Comparison of ENCODE assay signal across 9 mouse cellular contexts in genomic region chr16:93607669-93608101, GRCm38 (mm10). TPM values are rescaled to one million over a fixed set of nuclear protein-coding genes. Genes with fewer than 3 reads are reported as not detected.
A peak's percentile ranks its signal among the peaks of the same experiment; 100 is the strongest.
DNase-seq lines count a peak whose midpoint lies in the region; ATAC-seq and TF ChIP-seq lines count a peak whose summit lies in the region.
"Had no signal": no experiment of that assay in that cellular context is flagged by ENCODE, and none has a peak within 500 bp of the region (broad histone marks: within the 10 kb centered on the region; RNA-seq: fewer than 3 reads in every experiment).

No protein-coding gene starts in this region.

- WGBS in forebrain, embryonic 13.5 days: under 1% methylated on average over 32 of the region's 32 CpGs
- under 1% methylated on average over 32 of the region's 32 CpGs for WGBS in neural tube, embryonic 14.5 days

- peak overlapping the region; percentile 86 for H3K4me2 ChIP-seq in forebrain, embryonic 13.5 days
- H3K4me2 ChIP-seq in neural tube, embryonic 14.5 days (ENCODE audit: low read depth, low read length): peak overlapping the region; percentile 80

- TF ChIP-seq CTCF in E14TG2a.4 (conservative IDR thresholded peaks at IDR 0.05; ENCODE audit: low read length): no peak
- TF ChIP-seq CTCF in testis, adult 2 months (IDR thresholded peaks at IDR 0.05; ENCODE audit: control insufficient read depth, insufficient read depth, insufficient replicate concordance, low read depth, low read length): no peak

- ATAC-seq in forebrain, embryonic 13.5 days: peak; percentile 37
- peak; percentile 35; the same call in 1 of the 2 replicates for ATAC-seq in neural tube, embryonic 14.5 days (ENCODE audit: low read depth)

- H3K27me3 ChIP-seq in E14TG2a.4 (ENCODE audit: insufficient read depth, low read length): no peaks in the 10 kb centered on the region
- H3K27me3 ChIP-seq in forebrain, embryonic 13.5 days: no peaks in the 10 kb centered on the region
- no peaks in the 10 kb centered on the region for H3K27me3 ChIP-seq in neural tube, embryonic 14.5 days (ENCODE audit: control insufficient read depth, insufficient read depth, low read length)
- no peaks in the 10 kb centered on the region for H3K27me3 ChIP-seq in testis, adult 2 months (ENCODE audit: control insufficient read depth, insufficient read depth, low read length)

- H3K9ac ChIP-seq in forebrain, embryonic 13.5 days: peak overlapping the region; percentile 81
- peak overlapping the region; percentile 68 for H3K9ac ChIP-seq in neural tube, embryonic 14.5 days (replicated peaks; ENCODE audit: low read depth, low read length)

- peaks cover 23% of the 10 kb centered on the region for H3K36me3 ChIP-seq in E14TG2a.4 (ENCODE audit: insufficient read depth, low read length)
- peaks cover 31% of the 10 kb centered on the region for H3K36me3 ChIP-seq in forebrain, embryonic 13.5 days (ENCODE audit: poor library complexity, severe bottlenecking)
- no peaks in the 10 kb centered on the region for H3K36me3 ChIP-seq in neural tube, embryonic 14.5 days (ENCODE audit: control insufficient read depth, insufficient read depth, low read length)
- H3K36me3 ChIP-seq in testis, adult 2 months (ENCODE audit: control insufficient read depth, insufficient read depth, low read length): no peaks in the 10 kb centered on the region

- no peaks in the 10 kb centered on the region for H3K9me3 ChIP-seq in E14TG2a.4 (ENCODE audit: low read length)
- no peaks in the 10 kb centered on the region for H3K9me3 ChIP-seq in forebrain, embryonic 13.5 days (replicated peaks)
- H3K9me3 ChIP-seq in neural tube, embryonic 14.5 days (ENCODE audit: control insufficient read depth, low read length): no peaks in the 10 kb centered on the region

- peak; percentile 86 for DNase-seq in c-Kit-positive CD71-positive TER-119-negative erythroid progenitor cells, embryonic 14.5 days (ENCODE audit: low read depth)
- DNase-seq in heart, postnatal 14 days: peak; percentile 84 to 87
- peak; percentile 81 for DNase-seq in layer of hippocampus, adult 11-12 months (ENCODE audit: low spot score)
- DNase-seq in lung, adult 18-20 months: peak; percentile 86

- H3K4me3 ChIP-seq in E14TG2a.4 (replicated peaks; ENCODE audit: low read length): peak overlapping the region; percentile 89
- H3K4me3 ChIP-seq in forebrain, embryonic 13.5 days: peak overlapping the region; percentile 73
- peak overlapping the region; percentile 67 for H3K4me3 ChIP-seq in neural tube, embryonic 14.5 days (ENCODE audit: low read depth, low read length)
- H3K4me3 ChIP-seq in testis, adult 2 months (ENCODE audit: control insufficient read depth, low read depth, low read length): peak overlapping the region; percentile 98

- peak; percentile 62; the same call in 1 of the 2 replicates for TF ChIP-seq POLR2A in testis, adult 2 months (IDR thresholded peaks at IDR 0.05; ENCODE audit: control insufficient read depth, low read depth, low read length)

- peaks cover 29% of the 10 kb centered on the region for H3K4me1 ChIP-seq in E14TG2a.4 (replicated peaks; ENCODE audit: low read depth, low read length)
- H3K4me1 ChIP-seq in forebrain, embryonic 13.5 days: peaks cover 25% of the 10 kb centered on the region
- H3K4me1 ChIP-seq in neural tube, embryonic 14.5 days (ENCODE audit: control insufficient read depth, insufficient read depth, low read length): peaks cover 7% of the 10 kb centered on the region
- peaks cover 16% of the 10 kb centered on the region for H3K4me1 ChIP-seq in testis, adult 2 months (ENCODE audit: control insufficient read depth, insufficient read depth, low read length)

- H3K27ac ChIP-seq in forebrain, embryonic 13.5 days: peak overlapping the region; percentile 51; the same call in 1 of the 2 replicates
- peak overlapping the region; percentile 49 for H3K27ac ChIP-seq in neural tube, embryonic 14.5 days (ENCODE audit: low read depth, low read length)
- H3K27ac ChIP-seq in testis, adult 2 months (ENCODE audit: control insufficient read depth, insufficient read depth, low read depth, low read length): peak overlapping the region; percentile 60; the same call in 1 of the 2 replicates

- intact Hi-C loops in heart, postnatal 14 days (cut with DNase I): no loop called here

RNA-seq across cellular contexts. Expression of gene Cbr1, which starts 2.0 kb away (rescaled TPM):
- 122 and 136 TPM in 2 replicates for polyA plus RNA-seq in forebrain, embryonic 13.5 days (2015; fragmentation: Nextera tagmentation; extraction: Ambion mirVana)
- 10 to 100 TPM; 24.0 to 26.6 TPM for total RNA-seq in heart, postnatal 14 days (2021)
- 143 and 146 TPM in 2 replicates for polyA plus RNA-seq in neural tube, embryonic 14.5 days (2014; fragmentation: Nextera tagmentation; extraction: Ambion mirVana)
- 35.7 and 51.9 TPM in 2 replicates for polyA plus RNA-seq in testis, adult 2 months (2012; rRNA removed)

RNA-seq across cellular contexts. Expression of gene Setd4, which starts 3.8 kb away (rescaled TPM):
- 14.2 and 16.0 TPM in 2 replicates for polyA plus RNA-seq in forebrain, embryonic 13.5 days (2015; fragmentation: Nextera tagmentation; extraction: Ambion mirVana)
- 1 to 10 TPM; 1.6 TPM for total RNA-seq in heart, postnatal 14 days (2021)
- 12.3 and 19.9 TPM in 2 replicates for polyA plus RNA-seq in neural tube, embryonic 14.5 days (2014; fragmentation: Nextera tagmentation; extraction: Ambion mirVana)
- 6.2 and 7.7 TPM in 2 replicates for polyA plus RNA-seq in testis, adult 2 months (2012; rRNA removed)

RNA-seq across cellular contexts. Expression of gene Gm5678, which starts 20.2 kb away (rescaled TPM):
- polyA plus RNA-seq in forebrain, embryonic 13.5 days (2015; fragmentation: Nextera tagmentation; extraction: Ambion mirVana): not detected in 2 replicates
- 1 to 10 TPM; 1.3 TPM for total RNA-seq in heart, postnatal 14 days (2021)
- 0.30 TPM in 1 of 2 replicates, not detected in the other for polyA plus RNA-seq in neural tube, embryonic 14.5 days (2014; fragmentation: Nextera tagmentation; extraction: Ambion mirVana)
- polyA plus RNA-seq in testis, adult 2 months (2012; rRNA removed): not detected in 2 replicates
- polyA plus RNA-seq: large intestine, adult 2 months had no signal

Comparison
In these comparisons a context has a peak if more than half of its experiments do, and no peak if none do; other contexts are left out.
1. Peak in every context shown above with its lines: DNase-seq, ATAC-seq, H3K4me3 ChIP-seq and H3K27ac ChIP-seq.